Mouse (Mus musculus) embryonic facial prominence, embryonic 13.5 days (tissue): ENCODE measurements at regions not wholly inside any gene's neighbourhood (a gene's known extent, or its start where the extent isn't known, plus 50 kb on each side); places are given as distances from the start of the nearest gene placed in this dataset. TPM values are rescaled to one million over a fixed set of nuclear protein-coding genes. Genes with fewer than 3 reads are reported as not detected.

ENCODE experiments used
- ATAC-seq: fragments of 200-750 bp; cut with Nextera tagmentation; 2 replicates; pipeline ENCODE4 v1.8.0; 2017; ENCODE audit warnings: low read depth; ENCODE audit not compliant: insufficient number of reproducible peaks, insufficient read depth, low FRiP score, low TSS enrichment
- H3K27ac ChIP-seq: fragments of 300-500 bp; sonication (generic); 2 replicates; pipeline ENCODE4 v1.5.1; 2015; ENCODE audit warnings: moderate library complexity, mild to moderate bottlenecking, inconsistent platforms
- H3K27me3 ChIP-seq: fragments of 300-500 bp; sonication (generic); 2 replicates; pipeline ENCODE4 v1.6.1; 2015; ENCODE audit warnings: mild to moderate bottlenecking, inconsistent platforms
- H3K36me3 ChIP-seq: fragments of 300-500 bp; sonication (generic); 2 replicates; pipeline ENCODE4 v1.6.1; 2015; ENCODE audit warnings: mild to moderate bottlenecking, inconsistent platforms
- H3K4me1 ChIP-seq: fragments of 300-500 bp; sonication (generic); 2 replicates; pipeline ENCODE4 v1.6.1; 2015; ENCODE audit warnings: inconsistent platforms
- H3K4me2 ChIP-seq: fragments of 300-500 bp; sonication (generic); 2 replicates; pipeline ENCODE4 v1.6.1; 2015; ENCODE audit warnings: moderate library complexity, mild to moderate bottlenecking, inconsistent platforms
- H3K4me3 ChIP-seq: fragments of 300-500 bp; sonication (generic); 2 replicates; pipeline ENCODE4 v1.5.1; 2015; ENCODE audit warnings: mild to moderate bottlenecking, inconsistent platforms
- H3K9ac ChIP-seq: fragments of 300-500 bp; sonication (generic); 2 replicates; pipeline ENCODE4 v1.6.1; 2015; ENCODE audit warnings: mild to moderate bottlenecking, inconsistent platforms
- H3K9me3 ChIP-seq: fragments of 300-500 bp; sonication (generic); 2 replicates; pipeline ENCODE4 v1.6.1; 2016; ENCODE audit warnings: inconsistent platforms
- WGBS: fragments of 180-500 bp; shearing (Covaris S2); methylation state at CpG from one replicate; pipeline ENCODE4 v1.1.7; 2015; ENCODE audit warnings: mixed read lengths; 5-methylcytosine and 5-hydroxymethylcytosine counted together
- microRNA-seq: library from miRNA; unstranded; fragments of <30 nt; microRNA quantifications from one replicate; pipeline ENCODE4, GENCODE M21; 2016

DNA sequence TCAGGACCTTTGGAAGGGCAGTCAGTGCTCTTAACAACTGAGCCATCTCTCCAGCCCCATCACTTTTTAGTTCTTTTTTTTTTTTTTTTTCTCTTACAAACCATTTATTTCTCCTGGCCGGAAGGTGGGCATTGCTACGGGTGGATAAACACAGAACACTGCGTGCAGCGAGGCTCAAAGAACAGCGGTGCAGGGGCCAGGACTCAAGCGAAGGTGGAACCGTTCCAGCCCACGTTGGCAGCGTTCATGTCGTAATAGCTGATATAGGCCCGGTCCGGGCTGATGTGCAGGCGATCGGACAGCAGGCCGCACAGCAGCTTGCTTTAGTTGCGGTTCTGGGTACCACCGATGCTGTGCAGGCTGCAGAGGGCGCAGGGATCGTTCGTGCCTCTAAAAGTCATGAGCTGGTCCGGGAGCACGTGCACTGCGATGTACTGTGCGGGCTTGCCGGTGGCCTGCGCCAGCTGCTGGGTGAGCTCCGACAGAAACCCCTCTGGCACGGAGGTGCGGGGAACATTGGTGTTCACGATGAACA, 164.3 kb downstream of the Zfp281 start:
- Histone ChIP-seq H3K36me3 (no peaks in the 10 kb centered on the region), H3K27ac (no peak overlapping the region), H3K4me3 (no peak overlapping the region), H3K4me2 (peak overlapping the region; percentile 22; the same call in 1 of the 2 replicates), H3K9me3 (no peaks in the 10 kb centered on the region), H3K4me1 (no peaks in the 10 kb centered on the region), H3K9ac (no peak overlapping the region), H3K27me3 (no peaks in the 10 kb centered on the region)
- no peak for ATAC-seq
- WGBS, result 67% methylated on average over 30 of the region's 30 CpGs

DNA sequence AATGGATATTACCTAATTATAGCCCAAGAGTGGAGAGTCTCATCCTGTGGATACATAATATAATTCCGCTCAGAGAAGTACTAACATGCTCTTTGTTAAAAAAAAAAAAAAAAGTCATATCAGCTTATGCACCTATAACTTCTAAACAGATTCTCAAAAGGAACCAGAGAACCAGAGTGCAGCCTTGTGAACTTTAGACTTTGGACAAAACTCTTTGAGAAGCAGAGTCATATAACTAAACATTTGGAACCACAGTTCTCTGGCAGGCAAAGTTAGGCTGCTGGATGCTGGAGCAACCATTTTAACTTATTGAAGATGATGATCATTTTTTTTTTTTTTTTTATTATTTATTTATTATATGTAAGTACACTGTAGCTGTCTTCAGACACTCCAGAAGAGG, 166.9 kb downstream of the Zfp281 start:
- H3K4me3 ChIP-seq, result no peak overlapping the region
- H3K27me3 ChIP-seq, result no peaks in the 10 kb centered on the region
- no peak overlapping the region for H3K4me2 ChIP-seq
- H3K9ac ChIP-seq, result no peak overlapping the region
- WGBS, result 75% methylated on average over 1 of the region's 1 CpGs
- no peak overlapping the region for H3K27ac ChIP-seq
- H3K9me3 ChIP-seq, result no peaks in the 10 kb centered on the region
- no peak for ATAC-seq
- H3K36me3 ChIP-seq, result no peaks in the 10 kb centered on the region
- no peaks in the 10 kb centered on the region for H3K4me1 ChIP-seq

Small RNAs in the stretch of these regions (microRNA-seq; reads per million reads assigned to microRNA genes)
- not detected for gene Gm22132
